Mouse (Mus musculus) MEL (cell line): ENCODE measurements around the gene Mindy3.

Experiments
- BHLHE40 ChIP-seq: IDR thresholded peaks from 2 replicates; pipeline ENCODE4 v1.6.1; 2012; ENCODE audit warnings: low read depth, mild to moderate bottlenecking, inconsistent platforms, low read length, improper control_type of control experiment, borderline replicate concordance
- CHD1 ChIP-seq: IDR thresholded peaks from 2 replicates; pipeline ENCODE4 v1.6.1; 2012; ENCODE audit warnings: low read depth, mild to moderate bottlenecking, inconsistent platforms, low read length, improper control_type of control experiment
- CTCF ChIP-seq, 3 experiments: IDR thresholded peaks in 2 of 3; conservative IDR thresholded peaks in 1 of 3; 2 replicates each; pipeline ENCODE4 v1.5.1; 2011 to 2012; ENCODE audit warnings: low read length in 3 of 3, low read depth in 2 of 3, mild to moderate bottlenecking in 2 of 3, improper control_type of control experiment in 1 of 3, inconsistent platforms in 1 of 3, mixed read lengths in 1 of 3, moderate library complexity in 1 of 3; ENCODE audit not compliant: control insufficient read depth in 1 of 3, insufficient read depth in 1 of 3, poor library complexity in 1 of 3, severe bottlenecking in 1 of 3
- ETS1 ChIP-seq: IDR thresholded peaks from 2 replicates; pipeline ENCODE4 v1.6.1; 2012; ENCODE audit warnings: low read depth, mild to moderate bottlenecking, inconsistent platforms, low read length, improper control_type of control experiment, moderate library complexity
- MAFK ChIP-seq: IDR thresholded peaks from 2 replicates; pipeline ENCODE4 v1.6.1; 2011; ENCODE audit warnings: low read depth, mild to moderate bottlenecking, low read length, improper control_type of control experiment, borderline replicate concordance
- POLR2A ChIP-seq, 2 experiments: IDR thresholded peaks; 2 replicates each; pipeline ENCODE4 v1.6.1; 2011 to 2012; ENCODE audit warnings: low read length in 2 of 2, mild to moderate bottlenecking in 2 of 2, control low read depth in 1 of 2, improper control_type of control experiment in 1 of 2, low read depth in 1 of 2, moderate library complexity in 1 of 2; ENCODE audit not compliant: control insufficient read depth in 1 of 2, insufficient read depth in 1 of 2, poor library complexity in 1 of 2
- POLR2AphosphoS2 ChIP-seq: IDR thresholded peaks from 2 replicates; pipeline ENCODE4 v1.6.1; 2011; ENCODE audit warnings: low read length, improper control_type of control experiment
- RCOR1 ChIP-seq: IDR thresholded peaks from 2 replicates; pipeline ENCODE4 v1.6.1; 2012; ENCODE audit warnings: low read depth, mild to moderate bottlenecking, inconsistent platforms, low read length, improper control_type of control experiment
- USF1 ChIP-seq: IDR thresholded peaks from 2 replicates; pipeline ENCODE4 v1.6.1; 2014; ENCODE audit warnings: low read depth, mild to moderate bottlenecking, inconsistent platforms, low read length, improper control_type of control experiment, moderate library complexity
- ZC3H11A ChIP-seq: IDR thresholded peaks from 2 replicates; pipeline ENCODE4 v1.6.1; 2012; ENCODE audit warnings: low read depth, mild to moderate bottlenecking, inconsistent platforms, low read length, improper control_type of control experiment

DNA sequence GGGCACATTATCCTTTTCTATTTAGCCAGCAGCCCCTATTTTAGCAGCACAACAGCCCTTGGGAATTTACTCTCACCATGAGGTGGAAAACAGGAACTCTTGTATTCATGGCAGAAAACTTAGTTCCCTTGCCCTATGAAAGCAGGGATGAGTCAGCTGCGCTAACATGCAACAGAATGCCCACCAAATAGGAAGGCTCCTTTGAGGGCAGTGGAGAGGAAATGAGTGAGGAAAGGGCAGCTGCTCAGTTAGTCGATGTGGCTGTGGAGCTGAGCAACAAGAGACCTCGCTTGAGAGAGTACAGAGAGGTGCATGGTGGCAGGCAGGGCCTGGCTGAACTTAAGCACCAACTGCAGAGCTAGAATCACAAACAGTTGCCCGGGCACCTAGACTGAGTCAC lies 36.6 kb downstream of the Mindy3 start:
- TF ChIP-seq POLR2AphosphoS2 (no peak), BHLHE40 (no peak), CHD1 (no peak), ZC3H11A (no peak), CTCF (IDR thresholded peaks at IDR 0.05 in 2 of 3, conservative IDR thresholded peaks at IDR 0.05 in 1 of 3; ENCODE audit: control insufficient read depth in 1 of 3, insufficient read depth in 1 of 3, low read depth in 2 of 3, low read length in 3 of 3, poor library complexity in 1 of 3, severe bottlenecking in 1 of 3) (no peak), POLR2A (IDR thresholded peaks at IDR 0.05; ENCODE audit: control insufficient read depth in 1 of 2, insufficient read depth in 1 of 2, low read depth in 1 of 2, low read length in 2 of 2, poor library complexity in 1 of 2) (no peak), USF1 (no peak), ETS1 (no peak), MAFK (no peak), RCOR1 (no peak)
